Mouse (Mus musculus) testis, adult 2 months (tissue): Measurements from ENCODE around the gene Csnk2b. TPM values are rescaled to one million over a fixed set of nuclear protein-coding genes. Genes with fewer than 3 reads are reported as not detected.

Source experiments
- H3K27ac ChIP-seq: fragments of 200-500 bp; 2 replicates; pipeline ENCODE4 v1.5.1; 2012; ENCODE audit warnings: low read depth, low read length; ENCODE audit not compliant: control insufficient read depth, insufficient read depth
- H3K27me3 ChIP-seq: fragments of 200-500 bp; 2 replicates; pipeline ENCODE4 v1.6.1; 2012; ENCODE audit warnings: mild to moderate bottlenecking, low read length, moderate library complexity; ENCODE audit not compliant: control insufficient read depth, insufficient read depth
- H3K36me3 ChIP-seq: fragments of 200-500 bp; 2 replicates; pipeline ENCODE4 v1.6.1; 2012; ENCODE audit warnings: mild to moderate bottlenecking, low read length; ENCODE audit not compliant: control insufficient read depth, insufficient read depth
- H3K4me1 ChIP-seq: fragments of 200-500 bp; 2 replicates; pipeline ENCODE4 v1.6.1; 2012; ENCODE audit warnings: low read length; ENCODE audit not compliant: control insufficient read depth, insufficient read depth
- H3K4me3 ChIP-seq: fragments of 200-500 bp; 2 replicates; pipeline ENCODE4 v1.5.1; 2012; ENCODE audit warnings: low read depth, mild to moderate bottlenecking, low read length, moderate library complexity, mixed read lengths; ENCODE audit not compliant: control insufficient read depth
- CTCF ChIP-seq: fragments of 200-500 bp; IDR thresholded peaks from 2 replicates; pipeline ENCODE4 v1.5.1; 2012; ENCODE audit warnings: low read depth, mild to moderate bottlenecking, inconsistent platforms, low read length, moderate library complexity; ENCODE audit not compliant: control insufficient read depth, insufficient read depth, insufficient replicate concordance
- POLR2A ChIP-seq: fragments of 200-500 bp; IDR thresholded peaks from 2 replicates; pipeline ENCODE4 v1.6.1; 2012; ENCODE audit warnings: low read depth, mild to moderate bottlenecking, inconsistent platforms, low read length, moderate library complexity; ENCODE audit not compliant: control insufficient read depth
- polyA plus RNA-seq: library from polyadenylated mRNA; depleted of rRNA; stranded (reverse); fragments of >200 nt; gene quantifications from 2 replicates; pipeline ENCODE4 v1.2.3, GENCODE M21; 2012

The Csnk2b gene
- polyA plus RNA-seq, 1 experiment = 3,228 TPM

- Histone ChIP-seq H3K36me3 (peaks cover 13% of the 10 kb centered on the region), H3K4me3 (no peak overlapping the region), H3K27me3 (no peaks in the 10 kb centered on the region), H3K4me1 (peaks cover 3% of the 10 kb centered on the region; the same call in 1 of the 2 replicates), H3K27ac (no peak overlapping the region)
- TF ChIP-seq CTCF (no peak), POLR2A (no peak)
These were observed 25.5 kb upstream of the Csnk2b start for GRCm38 (mm10) chr17:35147348-35147747.

DNA sequence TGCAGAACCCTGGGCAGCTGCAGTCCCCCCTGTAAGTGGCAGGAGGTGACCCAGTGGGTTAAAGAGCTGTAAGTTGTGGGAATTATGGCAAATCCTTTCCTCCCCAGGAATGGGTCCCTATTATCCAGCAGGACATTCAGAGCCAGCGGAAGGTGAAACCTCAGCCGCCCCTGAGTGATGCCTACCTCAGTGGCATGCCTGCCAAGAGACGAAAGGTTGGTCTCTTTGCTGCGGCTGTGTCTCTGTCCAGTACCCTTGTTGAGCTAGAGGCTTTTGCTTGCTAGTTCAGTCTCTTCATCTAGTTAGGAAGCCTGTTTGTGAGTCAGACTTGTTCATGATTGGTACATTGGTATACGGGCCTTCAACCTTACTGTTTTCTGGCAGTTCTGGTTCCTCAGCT, 24.3 kb upstream of the Csnk2b start:
- Histone ChIP-seq H3K36me3 (peaks cover 15% of the 10 kb centered on the region), H3K4me3 (no peak overlapping the region), H3K4me1 (peaks cover 9% of the 10 kb centered on the region; the same call in 1 of the 2 replicates), H3K27me3 (no peaks in the 10 kb centered on the region), H3K27ac (no peak overlapping the region)
- TF ChIP-seq CTCF (no peak), POLR2A (no peak)

DNA sequence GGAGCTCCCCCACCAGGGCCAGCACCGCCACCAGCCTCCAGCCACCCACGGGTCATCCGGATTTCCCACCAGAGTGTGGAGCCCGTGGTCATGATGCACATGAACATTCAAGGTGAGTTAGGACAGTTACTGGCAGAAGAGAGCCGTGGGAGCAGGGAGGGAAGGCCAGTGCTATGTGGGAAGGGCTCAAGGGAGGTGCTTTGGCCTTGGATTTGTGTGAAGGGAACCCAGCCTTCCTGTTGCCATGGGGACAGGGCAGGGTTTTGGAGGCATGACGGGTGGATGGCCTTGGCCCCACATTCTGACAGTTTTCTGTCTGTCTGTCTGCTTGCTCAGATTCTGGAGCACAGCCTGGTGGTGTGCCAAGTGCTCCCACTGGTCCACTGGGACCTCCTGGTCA, 20.1 kb upstream of the Csnk2b start:
- H3K4me3 ChIP-seq = no peak overlapping the region
- H3K4me1 ChIP-seq = peaks cover 15% of the 10 kb centered on the region; the same call in 1 of the 2 replicates
- no peaks in the 10 kb centered on the region for H3K27me3 ChIP-seq
- no peak for TF ChIP-seq CTCF
- no peak for TF ChIP-seq POLR2A
- peaks cover 13% of the 10 kb centered on the region for H3K36me3 ChIP-seq
- H3K27ac ChIP-seq = peak overlapping the region; percentile 61

DNA sequence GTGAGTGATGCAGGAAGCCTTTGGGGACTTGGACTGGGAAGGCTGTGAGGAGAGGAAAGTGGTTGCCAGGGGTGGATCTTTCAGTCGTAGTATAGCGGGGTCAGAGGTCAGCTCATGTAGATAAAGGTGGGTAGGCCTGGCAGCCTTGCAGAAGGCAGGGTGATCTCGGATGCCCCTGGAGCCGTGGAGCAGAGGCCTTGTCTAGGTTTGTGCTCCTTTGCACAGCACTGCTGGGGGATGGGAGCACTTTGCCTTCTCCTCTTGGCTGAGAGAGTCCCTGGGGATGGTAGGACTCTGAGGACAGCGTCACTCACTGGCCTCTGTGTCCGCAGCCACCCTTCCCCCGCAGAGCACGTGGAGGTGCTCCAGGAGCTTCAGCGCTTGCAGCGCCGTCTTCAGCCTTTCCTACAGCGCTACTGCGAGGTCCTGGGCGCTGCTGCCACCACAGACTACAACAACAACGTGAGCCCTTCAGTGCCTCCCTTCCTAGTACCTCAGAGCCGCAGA, 18.7 kb upstream of the Csnk2b start:
- no peaks in the 10 kb centered on the region for H3K27me3 ChIP-seq
- peaks cover 15% of the 10 kb centered on the region; the same call in 1 of the 2 replicates for H3K4me1 ChIP-seq
- no peak overlapping the region for H3K4me3 ChIP-seq
- peak overlapping the region; percentile 26 for H3K27ac ChIP-seq
- TF ChIP-seq POLR2A (no peak), CTCF (no peak)
- peaks cover 14% of the 10 kb centered on the region for H3K36me3 ChIP-seq

DNA sequence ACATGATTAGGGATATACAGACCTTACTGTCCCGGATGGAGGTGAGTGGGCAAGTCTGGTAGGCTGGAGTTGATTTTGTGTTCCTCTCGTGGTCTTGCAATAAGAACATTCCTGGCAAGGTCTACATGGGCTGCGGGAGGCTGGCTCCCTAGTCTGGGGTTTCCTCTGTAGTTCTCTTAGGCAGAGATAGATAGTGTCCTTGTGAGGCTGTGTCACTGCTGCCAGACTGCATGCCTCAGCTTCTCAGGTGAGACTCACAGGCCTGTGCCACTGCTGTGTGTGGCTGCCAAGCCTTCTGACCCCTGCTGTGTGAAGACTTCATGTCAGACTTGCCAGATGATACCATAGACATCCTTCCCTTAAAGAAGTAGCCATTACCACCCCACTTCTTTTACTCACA, 17.4 kb upstream of the Csnk2b start:
- H3K27me3 ChIP-seq = no peaks in the 10 kb centered on the region
- no peak overlapping the region for H3K4me3 ChIP-seq
- peaks cover 15% of the 10 kb centered on the region; the same call in 1 of the 2 replicates for H3K4me1 ChIP-seq
- peak overlapping the region; percentile 26; the same call in 1 of the 2 replicates for H3K27ac ChIP-seq
- TF ChIP-seq CTCF (no peak), POLR2A (no peak)
- peaks cover 14% of the 10 kb centered on the region for H3K36me3 ChIP-seq

- peaks cover 7% of the 10 kb centered on the region; the same call in 1 of the 2 replicates for H3K4me1 ChIP-seq
- peaks cover 3% of the 10 kb centered on the region for H3K36me3 ChIP-seq
- H3K27ac ChIP-seq = peak overlapping the region; percentile 97
- peak overlapping the region; percentile 98 for H3K4me3 ChIP-seq
- no peaks in the 10 kb centered on the region for H3K27me3 ChIP-seq
- TF ChIP-seq CTCF = no peak
- TF ChIP-seq POLR2A = peak; percentile 28
These were observed 13.9 kb upstream of the Csnk2b start for GRCm38 (mm10) chr17:35135591-35136320.

- peak; percentile 70 for TF ChIP-seq POLR2A
- TF ChIP-seq CTCF = no peak; the same call in 1 of the 2 replicates
- Histone ChIP-seq H3K4me3 (peak within 1 kb of the TSS; percentile 98), H3K36me3 (peaks cover 2% of the 10 kb centered on the region), H3K27me3 (no peaks in the 10 kb centered on the region), H3K4me1 (peaks cover 2% of the 10 kb centered on the region; the same call in 1 of the 2 replicates), H3K27ac (peak within 1 kb of the TSS; percentile 97)
These were observed 13.1 kb upstream of the Csnk2b start, which contains the start of gene Bag6 for GRCm38 (mm10) chr17:35134801-35135590. TSS of gene Bag6 (plus strand) at chr17:35135178.
